Mouse (Mus musculus) brain, embryonic 14.5 days (tissue): Measurements from ENCODE around the gene C2cd4d. TPM values are rescaled to one million over a fixed set of nuclear protein-coding genes. Genes with fewer than 3 reads are reported as not detected.

Experiments
- DNase-seq: peaks from one replicate; pipeline ENCODE4 v3.0.0-alpha.2; 2011; ENCODE audit warnings: low read depth
- CTCF ChIP-seq: fragments of 200-500 bp; IDR thresholded peaks from 2 replicates; pipeline ENCODE4 v1.5.1; 2012; ENCODE audit warnings: inconsistent platforms, mild to moderate bottlenecking, moderate library complexity, borderline replicate concordance; ENCODE audit not compliant: insufficient read depth, insufficient read length; ENCODE audit errors: extremely low read depth
- POLR2A ChIP-seq: fragments of 200-500 bp; IDR thresholded peaks from 2 replicates; pipeline ENCODE4 v1.6.1; 2012; ENCODE audit warnings: mild to moderate bottlenecking, inconsistent platforms, borderline replicate concordance; ENCODE audit not compliant: poor library complexity, insufficient read depth, insufficient read length, severe bottlenecking; ENCODE audit errors: extremely low read depth
- polyA plus RNA-seq: library from polyadenylated mRNA; depleted of rRNA; stranded (reverse); fragments of >200 nt; gene quantifications from 2 replicates; pipeline ENCODE4 v1.2.3, GENCODE M21; 2012

Gene C2cd4d
- polyA plus RNA-seq, 1 experiment, result 1.0 TPM

DNA sequence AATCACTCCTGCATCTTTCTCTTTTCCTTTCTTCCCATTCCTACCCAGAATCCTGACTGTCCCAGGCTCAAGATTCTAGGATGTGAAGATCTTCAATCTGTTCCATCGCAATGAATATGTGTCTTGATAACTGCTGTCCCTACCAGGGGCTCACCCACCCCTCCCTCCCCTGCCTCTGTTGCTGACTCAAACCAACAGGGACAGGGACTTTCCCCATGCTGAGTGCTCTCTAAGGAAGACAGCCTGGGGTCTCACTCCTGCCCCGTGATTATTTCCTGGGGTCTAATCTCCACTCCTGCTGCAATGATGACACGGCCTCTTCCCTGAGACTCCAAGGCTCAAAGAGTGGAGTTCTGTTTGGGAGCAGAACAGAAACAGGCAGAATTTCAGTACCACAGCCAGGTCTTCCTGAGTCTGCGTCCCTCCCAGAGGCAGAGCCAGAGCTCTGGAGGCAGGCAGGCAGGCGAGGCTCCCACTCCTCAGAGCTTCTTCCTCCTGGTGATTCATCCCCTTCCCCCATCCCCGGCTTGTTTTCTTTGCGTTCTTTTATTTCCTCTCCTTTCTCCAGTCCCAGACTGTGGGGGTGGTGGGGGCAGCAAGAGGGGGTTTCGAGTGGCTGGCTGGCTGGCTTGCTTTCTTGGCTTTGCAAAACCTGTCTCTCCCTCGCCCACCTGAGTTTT lies 17.7 kb downstream of the C2cd4d start:
- DNase-seq, result no peak
- TF ChIP-seq CTCF, result no peak
- no peak for TF ChIP-seq POLR2A

DNA sequence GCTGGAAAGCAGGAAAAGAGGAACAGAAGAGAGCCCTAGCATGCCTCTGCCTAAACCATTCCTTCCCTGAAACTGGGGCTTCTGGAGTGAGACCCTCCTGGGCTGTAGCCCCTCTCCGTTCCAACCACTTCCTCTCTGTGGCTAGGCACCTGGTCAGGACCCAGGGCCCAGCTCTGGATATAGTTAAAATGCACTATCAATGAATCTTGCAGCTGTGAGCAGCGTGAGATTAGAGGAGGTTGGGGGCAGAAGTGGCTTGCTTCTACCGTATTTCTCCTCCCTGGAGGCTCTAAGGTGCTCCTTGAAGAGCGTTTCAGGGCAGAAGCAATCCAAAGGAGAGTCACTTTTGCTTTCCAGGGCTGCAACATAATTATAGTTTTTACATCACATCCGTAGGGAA lies 20.1 kb downstream of the C2cd4d start:
- DNase-seq, result no peak
- TF ChIP-seq CTCF, result no peak
- no peak for TF ChIP-seq POLR2A

DNA sequence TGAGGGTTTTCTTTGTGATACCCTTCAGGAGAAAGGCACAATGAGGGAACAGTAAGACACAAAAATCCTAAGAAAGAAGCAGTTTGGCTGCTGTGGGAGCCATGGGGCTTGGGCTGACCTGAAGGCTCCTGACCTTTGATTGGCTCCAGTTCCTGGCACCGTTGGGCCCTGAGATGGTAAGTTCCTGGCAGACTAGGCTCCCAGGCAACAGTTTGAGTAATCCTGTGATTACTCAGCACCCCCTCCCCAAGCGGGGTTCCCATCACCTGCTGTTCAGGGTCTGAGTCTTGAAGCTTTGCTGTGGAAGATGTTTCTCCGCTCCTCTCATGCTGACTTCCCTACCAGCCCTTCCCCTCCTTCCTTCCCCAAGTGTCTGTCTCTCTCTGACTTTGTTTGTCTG lies 21.2 kb downstream of the C2cd4d start:
- DNase-seq, result no peak
- TF ChIP-seq POLR2A (no peak), CTCF (no peak)

DNA sequence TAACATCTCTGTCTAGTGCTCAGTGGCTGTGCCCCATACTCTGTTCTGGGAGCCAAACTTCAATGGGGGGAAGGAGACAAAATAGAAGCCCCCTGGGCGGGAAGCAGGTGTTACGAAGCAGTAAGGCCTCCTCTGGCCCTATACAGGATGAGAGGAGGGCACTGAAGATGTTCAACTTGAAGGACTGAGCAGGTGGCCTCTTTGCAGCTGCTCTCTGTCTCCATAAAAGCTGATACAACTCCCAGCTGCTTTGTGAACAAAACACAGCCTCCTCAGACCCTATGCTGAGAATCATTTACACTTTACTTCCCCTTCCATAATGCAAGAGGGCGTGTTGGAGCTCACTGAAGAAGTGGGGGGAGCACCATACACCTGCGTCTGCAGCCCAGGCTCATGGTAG lies 24.4 kb downstream of the C2cd4d start:
- DNase-seq, result no peak
- TF ChIP-seq CTCF (no peak), POLR2A (no peak)

DNA sequence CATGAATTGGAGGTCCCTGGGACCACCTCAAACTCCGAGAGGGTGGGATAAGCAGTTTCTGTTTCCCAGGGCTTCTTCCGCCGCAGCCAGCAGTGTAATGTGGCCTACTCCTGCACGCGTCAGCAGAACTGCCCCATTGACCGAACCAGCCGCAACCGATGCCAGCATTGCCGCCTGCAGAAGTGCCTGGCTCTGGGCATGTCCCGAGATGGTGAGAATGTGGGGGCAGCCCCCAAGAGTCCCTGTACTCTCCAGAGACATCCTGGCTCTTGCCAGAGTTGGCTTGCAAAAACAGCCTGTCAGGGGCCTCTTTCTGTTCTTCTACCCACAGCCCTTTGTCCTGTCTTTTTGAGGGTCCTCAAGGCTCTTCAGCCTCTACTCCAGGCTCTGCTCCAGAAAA lies 25.2 kb downstream of the C2cd4d start:
- no peak for DNase-seq
- TF ChIP-seq POLR2A (no peak), CTCF (no peak)

DNA sequence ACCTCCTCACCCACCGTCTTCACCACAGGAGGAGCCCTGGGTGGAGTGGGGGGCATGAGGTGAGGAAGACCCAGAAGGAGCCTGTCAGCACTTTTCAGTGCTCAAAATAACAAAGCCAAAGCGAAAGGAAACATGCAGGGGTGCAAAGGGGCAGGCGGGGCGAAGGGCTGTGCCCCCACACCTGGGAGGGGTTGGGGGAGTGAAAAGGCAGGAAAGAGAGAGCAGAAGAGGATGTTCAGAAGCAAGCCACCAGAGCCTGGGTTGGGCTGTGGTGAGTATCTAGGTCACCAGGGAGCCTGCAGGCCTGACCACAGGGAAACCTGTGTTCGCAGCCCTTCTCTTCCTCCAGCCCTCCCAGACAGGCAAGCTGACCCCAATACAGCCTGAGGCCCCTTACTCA lies 25.8 kb downstream of the C2cd4d start:
- DNase-seq, result no peak
- TF ChIP-seq POLR2A, result no peak
- no peak for TF ChIP-seq CTCF

DNA sequence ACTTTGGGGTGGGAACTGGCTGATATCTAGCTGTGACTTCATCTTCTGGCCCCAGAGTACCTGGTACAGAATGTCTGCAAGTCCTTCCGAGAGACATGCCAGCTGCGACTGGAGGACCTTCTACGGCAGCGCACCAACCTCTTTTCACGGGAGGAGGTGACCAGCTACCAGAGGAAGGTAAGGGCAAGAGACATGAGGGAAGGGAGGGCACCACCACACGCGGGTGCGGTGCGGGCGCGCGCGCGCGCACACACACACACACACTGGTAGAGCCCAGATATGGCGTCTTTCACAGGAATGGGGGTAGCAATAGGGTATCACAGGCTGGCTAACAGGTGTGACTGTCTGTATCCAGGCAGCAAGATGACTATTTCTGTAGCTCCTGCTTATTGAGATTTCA lies 27.2 kb downstream of the C2cd4d start:
- no peak for DNase-seq
- TF ChIP-seq POLR2A (no peak), CTCF (no peak)

DNA sequence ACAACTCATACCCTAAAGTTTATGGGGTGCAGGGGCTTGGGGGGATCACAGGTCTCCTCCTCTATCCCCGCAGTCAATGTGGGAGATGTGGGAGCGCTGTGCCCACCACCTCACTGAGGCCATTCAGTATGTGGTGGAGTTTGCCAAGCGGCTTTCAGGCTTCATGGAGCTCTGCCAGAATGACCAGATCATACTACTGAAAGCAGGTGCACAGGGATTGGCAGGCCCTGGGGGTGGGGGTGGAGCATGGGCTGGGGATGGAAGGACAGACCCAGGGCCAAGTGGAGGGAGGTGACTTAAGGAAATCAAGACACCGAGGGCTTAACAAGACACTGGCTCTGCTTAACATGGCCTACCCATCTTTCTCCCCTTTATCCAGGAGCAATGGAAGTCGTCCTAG lies 28.8 kb downstream of the C2cd4d start:
- TF ChIP-seq CTCF (no peak), POLR2A (no peak)
- no peak for DNase-seq

DNA sequence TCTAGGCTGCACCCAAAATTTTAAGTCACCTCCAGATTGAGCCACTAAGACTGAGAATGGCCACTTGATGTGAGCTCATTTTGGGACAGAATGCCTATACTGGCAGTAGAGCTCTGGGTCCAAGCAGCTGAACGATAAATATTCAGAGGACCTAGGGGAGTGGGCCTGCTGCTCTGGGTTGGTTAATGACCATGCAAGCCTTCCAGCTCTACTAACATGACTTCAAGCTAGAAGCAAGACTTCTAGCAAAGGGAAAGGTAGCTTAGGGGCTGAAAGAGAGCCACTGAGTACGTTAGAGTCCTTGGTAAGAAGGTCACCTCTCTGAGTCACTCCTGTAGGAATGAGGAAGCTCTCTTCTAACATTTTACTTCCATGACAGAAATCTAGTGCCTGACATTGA lies 29.9 kb downstream of the C2cd4d start:
- DNase-seq, result no peak
- no peak for TF ChIP-seq CTCF

DNA sequence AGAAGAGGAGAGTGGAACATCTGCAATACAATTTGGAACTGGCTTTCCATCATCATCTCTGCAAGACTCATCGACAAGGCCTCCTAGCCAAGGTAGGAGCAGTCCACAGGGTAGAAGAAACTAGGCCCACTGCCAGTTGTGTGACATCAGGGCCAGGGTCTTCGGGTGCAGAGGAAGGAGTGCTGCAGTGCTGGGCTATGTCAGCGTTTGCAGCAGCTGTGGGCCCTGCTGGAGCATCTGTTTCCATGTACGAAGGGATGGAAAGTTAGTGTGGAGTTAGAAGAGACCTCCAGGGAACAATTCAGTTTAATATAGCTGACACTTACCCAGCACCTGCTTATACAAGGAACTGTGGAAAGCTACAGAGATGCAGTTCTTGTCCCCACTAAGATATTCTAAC lies 30.8 kb downstream of the C2cd4d start:
- DNase-seq, result no peak

DNA sequence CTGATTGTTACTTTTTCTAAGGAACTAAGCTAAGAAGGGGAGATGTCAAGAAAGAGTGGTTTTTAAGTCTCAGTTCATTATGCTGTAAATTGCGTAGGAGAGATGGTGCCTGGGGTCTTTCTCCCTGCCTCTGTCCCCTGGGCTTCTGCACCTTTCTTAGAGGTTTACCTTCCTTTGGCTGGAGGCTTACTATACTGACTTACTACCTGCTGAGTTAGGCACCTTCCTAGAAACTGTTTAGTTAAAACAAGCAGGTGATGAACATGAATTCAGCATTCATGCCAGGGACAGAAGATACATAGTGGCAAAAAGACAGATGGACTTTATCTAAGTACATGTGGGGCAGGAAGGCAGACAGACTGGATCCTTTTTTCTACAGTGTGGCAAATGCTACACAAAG lies 34.1 kb downstream of the C2cd4d start:
- TF ChIP-seq CTCF (no peak), POLR2A (no peak)
- no peak for DNase-seq

More for the DNA sequence above, 30.8 kb downstream of the C2cd4d start:
- TF ChIP-seq CTCF (no peak), POLR2A (no peak)

DNA sequence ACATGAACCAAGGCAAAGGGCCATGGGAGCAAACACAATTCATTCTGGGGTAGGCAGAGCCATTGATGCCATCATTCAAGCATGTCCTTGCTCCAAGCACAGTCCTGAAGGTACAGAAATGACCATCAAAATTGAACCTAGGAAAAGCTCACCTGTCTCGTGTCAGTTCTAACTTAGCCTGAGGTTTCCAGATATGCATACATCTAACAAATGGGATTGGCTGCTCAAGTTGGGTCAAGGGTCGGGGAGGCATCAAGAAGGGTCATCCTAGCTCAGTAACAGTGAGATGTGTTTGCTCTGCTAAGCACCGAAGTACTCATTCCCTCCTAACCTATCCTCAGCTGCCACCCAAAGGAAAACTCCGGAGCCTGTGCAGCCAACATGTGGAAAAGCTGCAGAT lies 34.6 kb downstream of the C2cd4d start:
- no peak for DNase-seq
- no peak for TF ChIP-seq CTCF
- TF ChIP-seq POLR2A, result no peak

DNA sequence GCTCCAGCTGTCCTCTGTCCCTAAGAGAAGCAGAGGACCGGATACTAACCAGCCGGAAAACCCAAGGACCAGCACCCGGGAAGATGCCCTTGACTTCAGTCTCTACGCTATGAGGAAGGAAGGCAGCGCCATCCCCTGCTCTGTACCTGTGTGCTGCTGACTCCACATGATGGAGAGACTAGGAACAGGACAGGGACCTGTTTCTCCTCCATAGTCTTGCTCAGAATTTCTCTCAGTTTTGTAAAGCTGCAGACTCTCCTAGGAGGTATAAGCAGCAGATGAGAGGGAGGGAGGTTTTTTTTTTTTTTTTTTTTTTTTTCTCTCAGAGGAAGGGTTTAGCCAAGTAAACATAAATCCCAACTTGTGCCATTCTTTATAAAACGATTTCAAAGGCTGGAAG lies 36.0 kb downstream of the C2cd4d start, which contains the start of gene Lingo4:
Gene Lingo4 (plus strand): TSS at position 301 of the 400 bp plus-strand sequence.
- DNase-seq, result no peak
- TF ChIP-seq CTCF (no peak), POLR2A (no peak)

DNA sequence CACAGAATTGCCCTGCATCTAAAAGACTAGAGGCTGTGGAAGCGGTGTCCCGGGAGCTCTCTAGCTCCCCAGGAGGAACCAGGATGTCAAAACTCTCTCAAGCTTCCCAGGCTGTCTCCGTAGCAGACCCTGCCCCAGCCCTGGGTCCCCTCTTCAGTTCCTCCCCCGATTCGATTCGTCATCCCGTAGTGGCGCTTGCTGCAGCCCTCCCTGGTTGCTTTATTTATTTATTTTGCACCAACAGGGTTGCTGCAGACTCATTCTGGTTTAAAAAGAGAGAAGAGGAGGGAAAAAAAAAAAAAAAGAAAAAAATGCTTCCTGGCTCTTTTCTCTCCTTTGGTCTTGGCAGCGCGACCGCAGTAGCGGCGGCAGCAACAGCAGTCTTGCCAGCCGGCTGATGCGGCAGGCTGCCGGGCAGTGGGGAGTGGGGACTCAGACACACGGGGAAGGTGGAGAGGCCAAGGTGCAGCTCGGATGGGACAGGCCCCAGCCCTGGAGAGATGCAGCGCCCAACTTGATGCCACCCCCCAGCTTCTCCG lies 36.8 kb downstream of the C2cd4d start:
- peak; percentile 82 for DNase-seq
- no peak for TF ChIP-seq POLR2A
- TF ChIP-seq CTCF, result peak; percentile 18; the same call in 1 of the 2 replicates

DNA sequence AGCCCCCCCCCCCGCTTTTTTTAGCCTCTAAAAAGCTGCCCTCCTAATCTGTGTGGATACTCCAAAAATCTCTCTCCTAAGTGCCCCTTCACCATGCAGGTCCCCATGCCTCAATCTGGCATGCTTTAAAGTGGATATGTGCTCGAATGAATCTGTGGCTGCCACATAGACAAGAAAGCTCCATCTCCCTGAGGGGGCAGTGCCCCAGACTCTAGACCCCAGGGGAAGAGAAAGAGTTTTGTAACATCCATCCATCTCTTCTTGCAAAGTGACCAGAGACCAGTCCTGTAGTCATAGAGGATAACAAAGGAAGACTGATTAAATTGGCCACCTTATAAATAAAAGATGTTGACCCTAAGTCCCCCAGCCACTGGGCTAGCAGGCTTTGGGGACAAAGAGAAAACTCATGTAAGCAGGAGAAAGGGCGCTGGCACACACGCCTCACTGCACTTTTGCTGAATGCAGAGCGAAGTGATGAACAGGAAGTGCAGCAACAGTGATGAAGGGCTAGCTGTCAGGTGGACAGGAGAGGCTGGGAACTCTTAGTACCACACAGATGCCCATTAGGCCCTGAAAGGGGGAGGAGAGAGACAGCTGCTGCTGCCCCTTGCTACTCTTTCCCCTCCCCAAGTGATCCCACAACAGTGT lies 37.5 kb downstream of the C2cd4d start:
- DNase-seq, result peak; percentile 55
- TF ChIP-seq POLR2A (no peak), CTCF (no peak)

DNA sequence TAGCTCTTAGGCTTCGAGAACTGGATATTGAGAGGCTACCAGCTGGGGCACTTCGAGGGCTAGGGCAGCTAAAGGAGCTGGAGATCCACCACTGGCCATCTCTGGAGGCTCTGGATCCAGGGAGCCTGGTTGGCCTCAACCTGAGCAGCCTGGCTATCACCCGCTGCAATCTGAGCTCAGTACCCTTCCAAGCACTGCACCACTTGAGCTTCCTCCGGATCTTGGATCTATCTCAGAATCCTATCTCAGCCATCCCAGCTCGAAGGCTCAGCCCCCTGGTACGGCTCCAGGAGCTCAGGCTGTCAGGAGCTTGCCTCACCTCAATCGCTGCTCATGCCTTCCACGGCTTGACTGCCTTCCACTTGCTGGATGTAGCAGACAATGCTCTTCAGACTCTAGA lies 40.2 kb downstream of the C2cd4d start:
- no peak for DNase-seq
- TF ChIP-seq CTCF (no peak), POLR2A (no peak)
